Mouse (Mus musculus) kidney, embryonic 15.5 days (tissue): ENCODE results near the gene Pxmp4. TPM values are rescaled to one million over a fixed set of nuclear protein-coding genes. Genes with fewer than 3 reads are reported as not detected.

Experiments
- ATAC-seq: fragments of 200-750 bp; cut with Nextera tagmentation; replicated peaks from 2 replicates; pipeline ENCODE4 v1.8.0; 2017; ENCODE audit warnings: moderate TSS enrichment; ENCODE audit not compliant: low FRiP score
- H3K27ac ChIP-seq: fragments of 300-500 bp; sonication (generic); 2 replicates; pipeline ENCODE4 v1.5.1; 2015; ENCODE audit warnings: mild to moderate bottlenecking, inconsistent platforms
- H3K27me3 ChIP-seq: fragments of 300-500 bp; sonication (generic); 2 replicates; pipeline ENCODE4 v1.6.1; 2015; ENCODE audit warnings: inconsistent platforms
- H3K36me3 ChIP-seq: fragments of 300-500 bp; sonication (generic); 2 replicates; pipeline ENCODE4 v1.6.1; 2015; ENCODE audit warnings: inconsistent platforms
- H3K4me1 ChIP-seq: fragments of 300-500 bp; sonication (generic); 2 replicates; pipeline ENCODE4 v1.6.1; 2015; ENCODE audit warnings: inconsistent platforms
- H3K4me2 ChIP-seq: fragments of 300-500 bp; sonication (generic); 2 replicates; pipeline ENCODE4 v1.6.1; 2015; ENCODE audit warnings: moderate library complexity, mild to moderate bottlenecking, inconsistent platforms
- H3K4me3 ChIP-seq: fragments of 300-500 bp; sonication (generic); replicated peaks from 2 replicates; pipeline ENCODE4 v1.5.1; 2015; ENCODE audit warnings: mild to moderate bottlenecking, inconsistent platforms
- H3K9ac ChIP-seq: fragments of 300-500 bp; sonication (generic); 2 replicates; pipeline ENCODE4 v1.6.1; 2015; ENCODE audit warnings: mild to moderate bottlenecking, inconsistent platforms
- H3K9me3 ChIP-seq: fragments of 300-500 bp; sonication (generic); replicated peaks from 2 replicates; pipeline ENCODE4 v1.6.1; 2016; ENCODE audit warnings: inconsistent platforms
- WGBS: fragments of 180-500 bp; shearing (Covaris S2); methylation state at CpG from one replicate; pipeline ENCODE4 v1.1.7; 2015; ENCODE audit warnings: mixed read lengths; 5-methylcytosine and 5-hydroxymethylcytosine counted together
- polyA plus RNA-seq: library from polyadenylated mRNA; unstranded; fragments of >200 nt; fragmentation: Nextera tagmentation; extraction: Ambion mirVana; gene quantifications from 2 replicates; pipeline ENCODE4 v1.2.1, GENCODE M21; 2015

The Pxmp4 gene
- polyA plus RNA-seq, 1 experiment from 2014 or later, result 29.8 TPM

DNA sequence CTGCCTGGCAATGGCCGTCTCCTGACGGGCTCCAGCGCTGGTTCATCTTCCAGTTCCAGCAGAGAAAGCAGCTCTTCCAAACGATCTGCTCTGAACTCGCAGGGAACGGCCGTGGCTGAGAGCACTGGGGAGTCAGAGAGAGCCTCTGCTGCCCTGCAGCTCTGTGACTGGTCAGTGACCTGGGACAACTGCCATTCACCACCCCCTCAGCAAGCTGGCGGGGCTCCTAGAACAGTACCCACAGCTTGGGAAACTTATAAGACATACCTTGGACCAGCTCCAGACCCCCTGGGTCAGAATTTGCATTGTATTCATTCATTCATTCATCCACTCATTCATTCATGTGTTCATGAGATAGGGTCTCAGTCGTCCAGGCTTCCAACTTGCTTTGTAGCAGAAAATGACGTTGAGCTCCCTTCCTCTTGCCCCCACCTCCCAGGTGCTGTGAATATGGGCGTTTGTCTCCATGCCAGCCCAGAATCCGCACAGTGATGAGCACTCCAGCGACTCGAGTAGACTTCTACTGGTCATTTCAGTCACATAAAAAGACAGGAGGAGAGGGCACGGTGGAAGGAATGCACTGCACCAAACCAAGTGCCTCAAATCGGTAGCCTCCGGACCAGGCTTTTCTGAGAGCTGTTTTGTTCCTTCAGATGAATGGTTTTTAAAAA lies 18.4 kb downstream of the Pxmp4 start:
- Histone ChIP-seq H3K4me3 (no peak overlapping the region), H3K27me3 (no peaks in the 10 kb centered on the region), H3K9ac (no peak overlapping the region), H3K4me1 (peaks cover 8% of the 10 kb centered on the region; the same call in 1 of the 2 replicates), H3K36me3 (peaks cover 17% of the 10 kb centered on the region), H3K9me3 (no peaks in the 10 kb centered on the region), H3K27ac (no peak overlapping the region), H3K4me2 (no peak overlapping the region)
- WGBS, result 62% methylated on average over 17 of the region's 17 CpGs
- ATAC-seq, result no peak

DNA sequence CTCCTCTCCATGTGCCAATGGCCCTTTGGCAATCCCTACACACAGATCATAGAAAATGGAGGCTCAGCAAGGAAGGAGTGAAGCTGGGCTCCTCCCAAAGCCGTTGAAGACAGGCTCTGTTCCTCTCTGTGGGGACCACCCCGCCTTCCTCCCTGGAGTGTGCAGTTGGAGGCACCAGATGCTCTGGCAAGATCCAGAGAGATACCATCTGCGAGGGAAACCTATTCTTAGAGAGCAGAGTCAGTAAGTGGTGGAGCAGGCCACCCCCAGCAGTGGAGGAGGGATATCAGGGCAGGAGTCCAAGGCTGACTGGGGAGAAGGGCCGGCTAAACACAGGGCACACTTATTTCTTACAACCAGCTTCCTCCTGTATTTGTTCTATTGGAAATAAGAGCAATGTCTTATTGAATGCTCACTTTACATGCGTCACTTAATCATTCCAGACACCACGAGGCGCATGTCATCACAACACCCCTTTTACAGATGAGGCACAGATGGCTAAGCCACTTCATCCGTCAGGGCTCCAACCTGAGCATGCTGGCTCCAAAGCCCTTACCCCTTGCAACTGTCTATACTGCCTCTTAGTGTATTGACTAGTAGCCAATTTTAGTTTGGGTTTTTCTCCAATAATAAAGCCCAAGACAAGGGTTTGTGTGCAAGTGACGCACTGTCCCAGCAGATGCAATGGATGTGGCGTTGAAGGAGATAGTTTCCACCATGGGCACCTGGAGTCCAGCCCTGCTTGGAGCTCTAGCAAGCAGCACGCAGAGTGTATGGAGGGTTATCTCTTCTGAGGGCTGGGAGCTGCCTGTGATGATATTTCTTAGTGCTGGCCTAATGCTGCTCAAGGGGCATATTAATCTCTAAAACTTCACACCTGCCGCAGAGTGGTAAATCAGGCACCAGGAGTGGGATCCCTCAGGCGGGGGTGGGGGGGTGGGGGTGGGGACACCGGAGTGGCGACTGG lies 19.3 kb downstream of the Pxmp4 start:
- Histone ChIP-seq H3K9me3 (no peaks in the 10 kb centered on the region), H3K9ac (no peak overlapping the region), H3K27ac (no peak overlapping the region), H3K36me3 (peaks cover 17% of the 10 kb centered on the region), H3K4me1 (peaks cover 8% of the 10 kb centered on the region; the same call in 1 of the 2 replicates), H3K4me3 (no peak overlapping the region), H3K4me2 (no peak overlapping the region), H3K27me3 (no peaks in the 10 kb centered on the region)
- WGBS, result 65% methylated on average over 15 of the region's 15 CpGs
- no peak for ATAC-seq

DNA sequence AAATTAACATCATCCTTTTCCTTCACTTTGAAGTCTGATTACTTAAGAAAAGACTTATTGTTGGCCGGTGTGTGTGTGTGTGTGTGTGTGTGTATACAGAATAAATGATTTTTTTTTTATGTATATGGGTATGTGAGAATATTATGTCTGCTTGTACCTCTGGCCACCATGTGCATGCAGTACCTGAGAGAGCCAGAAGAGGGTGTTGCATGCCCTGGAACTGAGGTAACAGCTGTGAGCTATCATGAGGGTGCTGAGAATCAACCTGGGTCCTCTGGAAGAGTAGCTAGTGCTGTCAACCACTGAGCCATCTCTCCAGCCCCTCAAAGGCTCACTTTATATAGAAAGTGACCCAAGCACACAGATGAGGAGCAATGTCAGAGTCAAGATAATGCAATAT lies 22.1 kb downstream of the Pxmp4 start:
- no peaks in the 10 kb centered on the region for H3K27me3 ChIP-seq
- H3K27ac ChIP-seq, result no peak overlapping the region
- no peak overlapping the region for H3K9ac ChIP-seq
- no peak overlapping the region for H3K4me3 ChIP-seq
- H3K9me3 ChIP-seq, result no peaks in the 10 kb centered on the region
- H3K4me1 ChIP-seq, result peaks cover 11% of the 10 kb centered on the region; the same call in 1 of the 2 replicates
- no peak overlapping the region for H3K4me2 ChIP-seq
- no peak for ATAC-seq
- peaks cover 3% of the 10 kb centered on the region for H3K36me3 ChIP-seq
- WGBS, result 94% methylated on average over 1 of the region's 1 CpGs

DNA sequence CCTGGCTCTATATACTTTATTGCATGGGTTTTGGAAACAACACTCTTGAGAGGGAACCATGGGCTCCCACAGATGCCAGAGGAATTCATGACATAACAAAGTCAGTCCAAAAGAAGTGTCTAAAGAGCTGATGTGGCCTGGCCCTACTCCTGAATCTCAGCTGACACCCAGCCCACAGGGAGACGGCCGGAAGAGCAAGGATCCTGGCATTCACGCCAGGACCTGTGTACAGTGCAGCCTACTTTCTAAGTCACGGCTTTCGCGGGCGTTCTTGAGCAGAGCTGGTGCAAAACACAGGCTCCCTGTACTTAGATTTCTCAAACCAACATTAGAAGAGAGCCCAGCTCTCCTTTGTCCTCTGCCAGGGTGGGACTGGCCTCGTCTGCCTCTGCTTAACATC lies 22.9 kb downstream of the Pxmp4 start:
- Histone ChIP-seq H3K4me3 (no peak overlapping the region), H3K9me3 (no peaks in the 10 kb centered on the region), H3K27ac (no peak overlapping the region), H3K9ac (no peak overlapping the region), H3K4me1 (peaks cover 11% of the 10 kb centered on the region; the same call in 1 of the 2 replicates), H3K36me3 (no peaks in the 10 kb centered on the region), H3K27me3 (no peaks in the 10 kb centered on the region), H3K4me2 (no peak overlapping the region)
- ATAC-seq, result no peak
- WGBS, result 79% methylated on average over 8 of the region's 8 CpGs

DNA sequence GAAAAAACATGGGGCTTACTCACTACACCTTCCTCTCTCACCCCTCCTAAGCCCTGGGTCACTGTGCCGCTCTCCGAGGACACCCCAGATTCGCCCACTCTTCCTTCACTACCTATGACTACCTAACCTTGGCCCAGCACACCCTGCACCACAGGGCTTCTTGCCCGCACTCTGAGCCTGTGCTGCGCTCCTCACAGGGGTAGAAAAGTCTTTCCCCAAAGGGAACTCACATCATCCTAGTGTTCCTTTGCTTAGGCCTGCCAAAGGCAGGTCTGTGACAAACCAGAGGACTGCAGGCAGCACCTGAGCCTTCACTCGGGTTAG lies 25.8 kb downstream of the Pxmp4 start:
- no peak overlapping the region for H3K4me3 ChIP-seq
- 0 out of 2 replicates have a peak, but pooled peaks cover 4% of the 10 kb centered on the region for H3K4me1 ChIP-seq
- 84% methylated on average over 6 of the region's 6 CpGs for WGBS
- H3K27me3 ChIP-seq, result no peaks in the 10 kb centered on the region
- H3K9ac ChIP-seq, result no peak overlapping the region
- no peak overlapping the region for H3K4me2 ChIP-seq
- H3K27ac ChIP-seq, result no peak overlapping the region
- H3K9me3 ChIP-seq, result no peaks in the 10 kb centered on the region
- ATAC-seq, result no peak
- no peaks in the 10 kb centered on the region for H3K36me3 ChIP-seq

DNA sequence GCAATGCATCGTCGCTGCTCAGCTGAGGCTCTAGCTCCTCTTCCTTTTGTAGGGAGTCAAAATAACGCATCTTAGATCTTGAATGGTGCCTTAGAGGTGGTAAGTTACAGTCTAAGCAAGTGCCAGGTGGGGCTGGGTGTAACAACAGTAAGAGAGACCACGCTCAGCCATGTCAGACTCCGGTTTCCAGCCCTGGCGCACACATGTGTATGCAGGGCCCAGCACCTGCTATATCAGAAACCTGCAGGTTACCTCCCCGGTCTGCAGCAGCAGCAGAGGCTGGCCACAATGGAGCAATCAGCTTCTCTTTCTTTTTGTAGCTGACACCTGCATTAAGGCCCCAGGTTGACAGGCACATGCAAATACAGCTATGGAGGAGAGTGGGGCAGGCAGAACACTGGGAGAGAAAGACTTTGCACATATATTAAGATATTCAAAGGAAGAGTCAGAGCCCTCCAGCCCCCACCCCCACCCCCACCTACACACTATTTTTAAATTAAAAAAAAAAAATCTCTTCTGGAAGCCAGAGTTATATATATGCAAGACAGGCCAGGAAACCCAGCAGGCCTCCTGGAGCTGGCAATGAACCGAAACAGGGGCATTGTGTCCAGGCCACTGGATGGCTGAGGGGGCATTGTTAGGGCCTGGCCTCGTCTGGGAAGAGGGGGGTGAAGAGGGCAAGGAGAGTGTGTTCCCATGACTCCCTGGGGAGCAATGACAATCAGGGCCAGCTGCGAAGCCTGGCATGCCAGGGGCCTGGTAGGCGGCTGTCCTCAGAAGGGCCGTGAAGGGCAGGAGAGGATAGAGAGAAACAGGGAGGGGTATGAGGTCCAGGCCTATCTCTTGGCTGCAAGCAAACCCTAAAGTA lies 26.4 kb downstream of the Pxmp4 start:
- no peaks in the 10 kb centered on the region for H3K27me3 ChIP-seq
- 51% methylated on average over 12 of the region's 12 CpGs for WGBS
- no peaks in the 10 kb centered on the region for H3K9me3 ChIP-seq
- H3K36me3 ChIP-seq, result no peaks in the 10 kb centered on the region
- no peak overlapping the region for H3K27ac ChIP-seq
- ATAC-seq, result no peak
- H3K4me3 ChIP-seq, result no peak overlapping the region
- no peak overlapping the region for H3K9ac ChIP-seq
- H3K4me1 ChIP-seq, result 0 out of 2 replicates have a peak, but pooled peaks cover 4% of the 10 kb centered on the region
- no peak overlapping the region for H3K4me2 ChIP-seq

DNA sequence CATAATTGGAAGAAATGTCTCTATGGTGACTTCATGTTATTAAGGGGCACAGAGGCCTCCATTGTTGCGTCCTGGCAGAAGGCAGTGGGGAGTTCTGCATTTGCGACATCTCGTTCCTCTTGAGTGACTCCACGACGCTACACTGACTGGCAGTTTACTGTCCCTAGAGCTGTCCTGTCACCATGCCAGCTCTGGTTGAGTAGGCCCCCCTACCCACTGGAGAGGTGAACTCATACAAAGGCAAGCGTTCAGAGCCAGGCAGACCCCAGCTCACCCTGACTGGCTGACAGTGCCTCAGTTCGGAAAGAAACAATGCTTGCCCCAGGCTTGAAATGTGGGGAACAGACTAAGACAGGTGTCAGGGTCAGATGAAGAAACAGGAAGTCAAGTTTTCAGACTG lies 29.2 kb downstream of the Pxmp4 start:
- H3K4me1 ChIP-seq, result peaks cover 14% of the 10 kb centered on the region; the same call in 1 of the 2 replicates
- no peak overlapping the region for H3K4me3 ChIP-seq
- no peak overlapping the region for H3K9ac ChIP-seq
- no peaks in the 10 kb centered on the region for H3K27me3 ChIP-seq
- H3K4me2 ChIP-seq, result no peak overlapping the region
- no peak overlapping the region for H3K27ac ChIP-seq
- WGBS, result 55% methylated on average over 7 of the region's 7 CpGs
- ATAC-seq, result no peak
- no peaks in the 10 kb centered on the region for H3K36me3 ChIP-seq
- H3K9me3 ChIP-seq, result no peaks in the 10 kb centered on the region

DNA sequence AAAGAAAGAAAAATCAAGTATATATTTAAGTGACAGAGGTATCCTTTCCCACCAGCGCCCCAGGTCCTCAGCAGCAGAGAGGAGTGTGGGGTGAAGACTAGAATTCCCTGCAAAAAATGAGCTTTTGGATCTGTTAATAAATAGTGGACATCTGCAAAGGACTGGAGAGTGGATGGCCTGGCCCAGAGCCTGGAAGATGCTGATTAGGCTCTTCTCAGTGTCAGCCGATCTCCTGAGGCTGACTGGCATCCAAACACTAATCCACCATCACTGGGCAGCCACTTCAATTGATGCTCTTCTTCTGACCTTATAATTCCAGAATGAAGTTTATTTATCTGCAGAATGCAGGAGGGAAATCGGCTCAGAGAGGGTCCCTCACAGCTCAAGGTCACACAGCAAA lies 30.5 kb downstream of the Pxmp4 start:
- no peak overlapping the region for H3K4me3 ChIP-seq
- H3K4me2 ChIP-seq, result no peak overlapping the region
- no peaks in the 10 kb centered on the region for H3K27me3 ChIP-seq
- WGBS, result 82% methylated on average over 3 of the region's 3 CpGs
- H3K27ac ChIP-seq, result no peak overlapping the region
- H3K9ac ChIP-seq, result no peak overlapping the region
- H3K4me1 ChIP-seq, result peaks cover 26% of the 10 kb centered on the region
- no peaks in the 10 kb centered on the region for H3K36me3 ChIP-seq
- ATAC-seq, result no peak
- H3K9me3 ChIP-seq, result no peaks in the 10 kb centered on the region

DNA sequence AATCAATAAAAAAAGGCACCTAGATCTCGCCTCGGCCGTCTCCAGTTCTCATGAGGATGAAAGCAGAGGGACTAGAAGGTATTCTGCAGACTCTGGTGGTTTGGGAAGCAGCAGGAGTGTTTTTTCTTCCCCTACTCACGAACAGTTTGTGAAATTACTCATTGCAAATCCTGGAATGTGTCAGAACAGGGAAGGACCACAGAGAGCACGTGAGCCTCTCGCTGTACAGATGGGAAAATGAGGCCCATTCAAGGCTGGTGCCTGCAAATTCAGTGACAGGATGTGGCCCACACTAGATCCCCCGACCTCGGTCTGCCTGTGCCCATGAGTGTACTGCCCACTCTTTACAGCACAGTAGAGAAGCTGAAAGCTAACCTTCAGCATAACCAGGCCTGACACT lies 31.5 kb downstream of the Pxmp4 start:
- ATAC-seq, result no peak
- Histone ChIP-seq H3K4me2 (no peak overlapping the region), H3K36me3 (no peaks in the 10 kb centered on the region), H3K9me3 (no peaks in the 10 kb centered on the region), H3K4me1 (peaks cover 33% of the 10 kb centered on the region), H3K4me3 (no peak overlapping the region), H3K9ac (no peak overlapping the region), H3K27me3 (no peaks in the 10 kb centered on the region), H3K27ac (no peak overlapping the region)
- 73% methylated on average over 8 of the region's 8 CpGs for WGBS

DNA sequence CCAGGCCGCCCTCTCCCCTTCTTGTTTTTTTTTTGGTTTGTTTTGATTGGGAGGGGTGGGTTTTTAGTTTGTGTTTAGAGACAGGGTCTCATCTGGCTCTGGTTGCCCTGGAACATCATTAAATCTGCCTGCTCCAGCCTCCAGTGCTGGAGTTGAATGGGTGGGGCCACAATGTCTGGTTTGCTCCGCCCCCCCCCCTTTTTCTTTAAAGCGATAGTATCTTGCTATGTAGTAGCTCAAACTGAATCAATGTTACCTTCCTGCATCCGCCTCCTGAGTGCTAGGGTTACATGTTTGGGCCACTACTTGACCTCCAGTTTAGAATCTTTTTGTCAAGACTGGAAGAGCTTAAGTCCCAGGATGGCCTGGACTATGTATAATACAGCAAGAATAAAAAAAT lies 32.2 kb downstream of the Pxmp4 start:
- ATAC-seq, result no peak
- Histone ChIP-seq H3K27ac (no peak overlapping the region), H3K36me3 (no peaks in the 10 kb centered on the region), H3K27me3 (no peaks in the 10 kb centered on the region), H3K9me3 (no peaks in the 10 kb centered on the region), H3K4me1 (peaks cover 40% of the 10 kb centered on the region), H3K4me2 (no peak overlapping the region), H3K4me3 (no peak overlapping the region), H3K9ac (no peak overlapping the region)
- WGBS, result 84% methylated on average over 4 of the region's 4 CpGs

DNA sequence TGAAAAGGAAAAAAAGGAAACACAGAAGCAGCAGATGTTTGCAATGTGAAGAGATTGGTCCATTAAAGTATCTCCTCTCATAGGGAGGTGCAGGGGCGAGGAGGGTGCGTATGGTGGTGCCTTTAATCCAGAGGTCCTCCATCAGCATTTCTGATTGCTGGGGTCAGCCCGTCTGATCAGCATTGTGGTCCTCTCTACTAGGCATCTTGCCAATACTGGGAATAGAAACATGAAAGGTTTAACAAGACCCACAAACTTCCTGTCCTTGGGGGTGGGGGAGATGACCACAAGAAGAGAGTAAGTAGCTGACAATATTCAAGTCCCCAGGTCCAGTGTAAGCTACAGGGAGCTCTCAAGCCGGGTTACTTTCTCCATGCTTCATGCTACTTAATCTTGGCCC lies 32.8 kb downstream of the Pxmp4 start:
- Histone ChIP-seq H3K4me1 (peaks cover 46% of the 10 kb centered on the region), H3K36me3 (no peaks in the 10 kb centered on the region), H3K9me3 (no peaks in the 10 kb centered on the region), H3K27ac (peak overlapping the region; percentile 35), H3K4me2 (peak overlapping the region; percentile 82), H3K9ac (no peak overlapping the region), H3K4me3 (no peak overlapping the region), H3K27me3 (no peaks in the 10 kb centered on the region)
- no peak for ATAC-seq
- 69% methylated on average over 4 of the region's 4 CpGs for WGBS
